In the genomic region with DNA sequence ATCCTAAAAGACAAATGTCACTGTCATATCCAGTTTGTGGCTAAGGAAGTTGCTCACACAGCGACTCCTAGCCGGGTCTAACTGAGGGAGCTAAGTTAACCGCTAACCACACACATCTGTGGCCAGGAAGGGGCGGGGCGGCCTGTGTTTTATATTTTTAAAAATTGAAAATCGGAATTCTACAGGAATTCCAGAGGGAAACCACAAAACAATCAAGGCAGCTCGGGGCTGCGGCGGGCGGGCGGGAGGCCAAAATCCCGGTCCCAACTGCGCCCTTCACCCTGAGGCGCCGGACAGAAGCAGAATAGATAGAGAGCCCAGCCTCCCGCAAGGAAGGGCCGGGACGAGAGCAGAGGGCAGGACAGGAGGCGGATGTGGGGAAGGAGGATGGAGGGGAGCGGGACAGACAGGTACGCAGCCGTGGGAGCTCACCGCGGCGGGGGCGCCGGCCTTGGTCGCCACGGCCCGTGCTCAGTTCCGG, we compare ENCODE assay signal across 8 mouse cellular contexts. TPM values are rescaled to one million over a fixed set of nuclear protein-coding genes. Genes with fewer than 3 reads are reported as not detected.
DNase-seq lines count a peak whose midpoint lies in the region; ATAC-seq and TF ChIP-seq lines count a peak whose summit lies in the region.

No protein-coding gene starts in this region.

- H3K27ac ChIP-seq in gastrocnemius, adult 2 months = peak overlapping the region; percentile 16; the same call in 1 of the 2 replicates
- peak overlapping the region; percentile 91 for H3K27ac ChIP-seq in embryonic facial prominence, embryonic 13.5 days
- peak overlapping the region; percentile 77 for H3K27ac ChIP-seq in intestine, embryonic 14.5 days (ENCODE audit: low read depth)

- TF ChIP-seq CTCF in gastrocnemius, adult 2 months (IDR thresholded peaks at IDR 0.05) = no peak

- under 1% methylated on average over 29 of the region's 31 CpGs for WGBS in embryonic facial prominence, embryonic 13.5 days
- under 1% methylated on average over 26 of the region's 31 CpGs for WGBS in intestine, embryonic 14.5 days

- peak; percentile 58 for ATAC-seq in embryonic facial prominence, embryonic 13.5 days (ENCODE audit: insufficient number of reproducible peaks, insufficient read depth, low FRiP score, low TSS enrichment, low read depth)
- ATAC-seq in intestine, embryonic 14.5 days (replicated peaks; ENCODE audit: low FRiP score, low TSS enrichment, low read depth) = peak; percentile 43

- H3K9ac ChIP-seq in embryonic facial prominence, embryonic 13.5 days = peak overlapping the region; percentile 83
- peak overlapping the region; percentile 89 for H3K9ac ChIP-seq in intestine, embryonic 14.5 days (ENCODE audit: low read length)

- H3K4me2 ChIP-seq in embryonic facial prominence, embryonic 13.5 days = peak overlapping the region; percentile 69
- H3K4me2 ChIP-seq in intestine, embryonic 14.5 days (ENCODE audit: low read length) = peak overlapping the region; percentile 69

- peaks cover 28% of the 10 kb centered on the region for H3K4me1 ChIP-seq in embryonic facial prominence, embryonic 13.5 days
- H3K4me1 ChIP-seq in intestine, embryonic 14.5 days (replicated peaks; ENCODE audit: control insufficient read depth, insufficient read depth, low read length) = peaks cover 13% of the 10 kb centered on the region

- no peaks in the 10 kb centered on the region for H3K9me3 ChIP-seq in embryonic facial prominence, embryonic 13.5 days
- no peaks in the 10 kb centered on the region for H3K9me3 ChIP-seq in intestine, embryonic 14.5 days (ENCODE audit: control insufficient read depth, low read length)

- H3K4me3 ChIP-seq in gastrocnemius, adult 2 months = peak overlapping the region; percentile 88
- peak overlapping the region; percentile 86 for H3K4me3 ChIP-seq in embryonic facial prominence, embryonic 13.5 days
- H3K4me3 ChIP-seq in intestine, embryonic 14.5 days (ENCODE audit: low read depth, low read length) = peak overlapping the region; percentile 95

- H3K36me3 ChIP-seq in embryonic facial prominence, embryonic 13.5 days = peaks cover 12% of the 10 kb centered on the region
- peaks cover 21% of the 10 kb centered on the region for H3K36me3 ChIP-seq in intestine, embryonic 14.5 days (ENCODE audit: control insufficient read depth, insufficient read depth, low read length)

- intact Hi-C loops in gastrocnemius, adult 2 months (cut with DNase I) = no loop called here
- intact Hi-C loops in left cerebral cortex, postnatal 36 days (cut with DNase I) = no loop called here

- no peaks in the 10 kb centered on the region for H3K27me3 ChIP-seq in embryonic facial prominence, embryonic 13.5 days
- no peaks in the 10 kb centered on the region for H3K27me3 ChIP-seq in intestine, embryonic 14.5 days (replicated peaks; ENCODE audit: control insufficient read depth, insufficient read depth, low read length)

- no peak for DNase-seq in gastrocnemius, adult 2 months
- DNase-seq in gastrocnemius, adult 18-20 months (ENCODE audit: low spot score) = no peak
- DNase-seq in CD8-positive naive resting alpha-beta T cell, adult 2 months (ENCODE audit: low read depth in 2 of 2, low spot score in 2 of 2) = peak; percentile 8 to 11
- no peak for DNase-seq in intestine, embryonic 14.5 days (ENCODE audit: low spot score)
- DNase-seq in lung, postnatal 14 days = peak; percentile 9
- peak; percentile 68 for DNase-seq in testis, postnatal 10 days (ENCODE audit: low spot score)
- no peak for DNase-seq in left cerebral cortex, postnatal 36 days (ENCODE audit: low spot score in 2 of 2)

RNA-seq across cellular contexts. Expression of a gene that starts 0.4 kb away (rescaled TPM):
- under 1 TPM; 0.18 to 0.36 TPM for total RNA-seq in gastrocnemius, adult 2 months (2021)
- total RNA-seq in gastrocnemius, adult 18-20 months (2021) = under 1 TPM in 1 of 2 experiments, not detected in 1; 0.07 TPM
- polyA plus RNA-seq in embryonic facial prominence, embryonic 13.5 days (2015; fragmentation: Nextera tagmentation; extraction: Ambion mirVana) = 44.9 and 47.5 TPM in 2 replicates
- 55.9 and 66.2 TPM in 2 replicates for polyA plus RNA-seq in intestine, embryonic 14.5 days (2014; fragmentation: Nextera tagmentation; extraction: Ambion mirVana)
- 1 to 10 TPM in 1 of 2 experiments, under 1 TPM in 1; 0.96 to 1.1 TPM for total RNA-seq in left cerebral cortex, postnatal 36 days (2021)

RNA-seq across cellular contexts. Expression of a gene that starts 29.5 kb away (rescaled TPM):
- total RNA-seq in gastrocnemius, adult 2 months (2021) = 10 to 100 TPM; 16.7 to 31.6 TPM
- total RNA-seq in gastrocnemius, adult 18-20 months (2021) = 10 to 100 TPM; 17.8 to 20.0 TPM
- 3.9 and 4.8 TPM in 2 replicates for polyA plus RNA-seq in embryonic facial prominence, embryonic 13.5 days (2015; fragmentation: Nextera tagmentation; extraction: Ambion mirVana)
- polyA plus RNA-seq in intestine, embryonic 14.5 days (2014; fragmentation: Nextera tagmentation; extraction: Ambion mirVana) = 6.5 and 7.6 TPM in 2 replicates
- 100 to 1,000 TPM; 111 to 126 TPM for total RNA-seq in left cerebral cortex, postnatal 36 days (2021)

Comparison
In these comparisons a context has a peak if more than half of its experiments do, and no peak if none do; other contexts are left out.
1. DNase-seq: peak in CD8-positive naive resting alpha-beta T cell, adult 2 months (2 of 2), lung, postnatal 14 days (single experiment) and testis, postnatal 10 days (single experiment); none in gastrocnemius, adult 2 months (single experiment), gastrocnemius, adult 18-20 months (single experiment), intestine, embryonic 14.5 days (single experiment) and left cerebral cortex, postnatal 36 days (0 of 2).
2. H3K27ac ChIP-seq: peak in every context shown above with its lines; median percentile 91 in embryonic facial prominence, embryonic 13.5 days; 77 in intestine, embryonic 14.5 days; 16 in gastrocnemius, adult 2 months.
3. Peak in every context shown above with its lines, with median percentiles within 50 percentile points of each other: H3K4me3 ChIP-seq.